ENCODE assay signal across 9 mouse cellular contexts in genomic region chrX:7658785-7659589, GRCm38 (mm10). TPM values are rescaled to one million over a fixed set of nuclear protein-coding genes. Genes with fewer than 3 reads are reported as not detected.
DNase-seq lines count a peak whose midpoint lies in the region; ATAC-seq and TF ChIP-seq lines count a peak whose summit lies in the region.
"Had no signal": no experiment of that assay in that cellular context is flagged by ENCODE, and none has a peak within 500 bp of the region (broad histone marks: within the 10 kb centered on the region; RNA-seq: fewer than 3 reads in every experiment).

No protein-coding gene starts in this region.

- H3K27me3 ChIP-seq in forebrain, embryonic 13.5 days, result no peaks in the 10 kb centered on the region
- H3K27me3 ChIP-seq in forebrain, embryonic 16.5 days (replicated peaks; ENCODE audit: control insufficient read depth, insufficient read depth, low read length), result no peaks in the 10 kb centered on the region
- H3K27me3 ChIP-seq in hindbrain, embryonic 13.5 days, result no peaks in the 10 kb centered on the region
- no peaks in the 10 kb centered on the region for H3K27me3 ChIP-seq in limb, embryonic 14.5 days (ENCODE audit: control insufficient read depth, insufficient read depth, low read length)

- H3K9ac ChIP-seq in forebrain, embryonic 13.5 days, result no peak overlapping the region
- H3K9ac ChIP-seq in forebrain, embryonic 16.5 days (replicated peaks; ENCODE audit: low read depth, low read length), result no peak overlapping the region
- no peak overlapping the region for H3K9ac ChIP-seq in hindbrain, embryonic 13.5 days
- H3K9ac ChIP-seq in limb, embryonic 14.5 days (ENCODE audit: low read depth, low read length, severe bottlenecking), result no peak overlapping the region

- WGBS in forebrain, embryonic 13.5 days, result 55% methylated on average over 11 of the region's 11 CpGs
- WGBS in forebrain, embryonic 16.5 days, result 59% methylated on average over 11 of the region's 11 CpGs
- 54% methylated on average over 11 of the region's 11 CpGs for whole genome bisulfite sequencing in hindbrain, embryonic 13.5 days
- WGBS in limb, embryonic 14.5 days, result 43% methylated on average over 11 of the region's 11 CpGs

- TF ChIP-seq POLR2A in limb, embryonic 14.5 days (IDR thresholded peaks at IDR 0.05; ENCODE audit: borderline replicate concordance, extremely low read depth, insufficient read depth, insufficient read length), result no peak

- no peaks in the 10 kb centered on the region for H3K9me3 ChIP-seq in forebrain, embryonic 13.5 days (replicated peaks)
- H3K9me3 ChIP-seq in forebrain, embryonic 16.5 days (ENCODE audit: control insufficient read depth, low read length), result no peaks in the 10 kb centered on the region
- no peaks in the 10 kb centered on the region for H3K9me3 ChIP-seq in hindbrain, embryonic 13.5 days
- H3K9me3 ChIP-seq in limb, embryonic 14.5 days (ENCODE audit: control insufficient read depth, low read length), result no peaks in the 10 kb centered on the region
- H3K9me3 ChIP-seq: megakaryocyte, embryonic 14.5 days had no signal

- H3K36me3 ChIP-seq in forebrain, embryonic 13.5 days (ENCODE audit: poor library complexity, severe bottlenecking), result no peaks in the 10 kb centered on the region
- no peaks in the 10 kb centered on the region for H3K36me3 ChIP-seq in forebrain, embryonic 16.5 days (ENCODE audit: control insufficient read depth, insufficient read depth)
- no peaks in the 10 kb centered on the region for H3K36me3 ChIP-seq in hindbrain, embryonic 13.5 days
- H3K36me3 ChIP-seq in limb, embryonic 14.5 days (ENCODE audit: control insufficient read depth, insufficient read depth, low read length), result 0 out of 2 replicates have a peak, but pooled peaks cover 3% of the 10 kb centered on the region

- ATAC-seq in forebrain, embryonic 13.5 days, result 0 out of 2 replicates have a peak, but pooled peaks have one; percentile 16
- ATAC-seq in forebrain, embryonic 16.5 days, result no peak
- ATAC-seq in hindbrain, embryonic 13.5 days (ENCODE audit: low FRiP score), result 0 out of 2 replicates have a peak, but pooled peaks have one; percentile 21
- ATAC-seq in limb, embryonic 14.5 days (ENCODE audit: low FRiP score, low read depth), result 0 out of 2 replicates have a peak, but pooled peaks have one; percentile 12

- H3K27ac ChIP-seq in forebrain, embryonic 13.5 days, result no peak overlapping the region
- no peak overlapping the region for H3K27ac ChIP-seq in forebrain, embryonic 16.5 days (ENCODE audit: low read length)
- H3K27ac ChIP-seq in brown adipose tissue, adult 24 weeks (replicated peaks; ENCODE audit: low read depth, low read length), result peak overlapping the region; percentile 98
- no peak overlapping the region for H3K27ac ChIP-seq in hindbrain, embryonic 13.5 days
- H3K27ac ChIP-seq in limb, embryonic 14.5 days (replicated peaks; ENCODE audit: low read depth, low read length), result no peak overlapping the region

- H3K4me2 ChIP-seq in forebrain, embryonic 13.5 days, result peak overlapping the region; percentile 53; the same call in 1 of the 2 replicates
- no peak overlapping the region for H3K4me2 ChIP-seq in forebrain, embryonic 16.5 days (ENCODE audit: low read length)
- H3K4me2 ChIP-seq in hindbrain, embryonic 13.5 days, result 0 out of 2 replicates have a peak overlapping the region, but pooled peaks have one; percentile 47
- H3K4me2 ChIP-seq in limb, embryonic 14.5 days (replicated peaks; ENCODE audit: low read depth, low read length, severe bottlenecking), result peak overlapping the region; percentile 46; the same call in 1 of the 2 replicates

- 0 out of 2 replicates have a peak, but pooled peaks cover 10% of the 10 kb centered on the region for H3K4me1 ChIP-seq in forebrain, embryonic 13.5 days
- no peaks in the 10 kb centered on the region for H3K4me1 ChIP-seq in forebrain, embryonic 16.5 days (replicated peaks; ENCODE audit: control insufficient read depth, insufficient read depth, low read length)
- peaks cover 4% of the 10 kb centered on the region; the same call in 1 of the 2 replicates for H3K4me1 ChIP-seq in brown adipose tissue, adult 24 weeks (ENCODE audit: control insufficient read depth, insufficient read depth, insufficient read length, low read length)
- no peaks in the 10 kb centered on the region for H3K4me1 ChIP-seq in hindbrain, embryonic 13.5 days (replicated peaks)
- no peaks in the 10 kb centered on the region for H3K4me1 ChIP-seq in limb, embryonic 14.5 days (ENCODE audit: control insufficient read depth, insufficient read depth, low read length)

- H3K4me3 ChIP-seq in forebrain, embryonic 13.5 days, result no peak overlapping the region
- no peak overlapping the region for H3K4me3 ChIP-seq in forebrain, embryonic 16.5 days (replicated peaks; ENCODE audit: low read length)
- H3K4me3 ChIP-seq in brown adipose tissue, adult 24 weeks (ENCODE audit: insufficient read depth, low read depth, low read length), result peak overlapping the region; percentile 82
- no peak overlapping the region for H3K4me3 ChIP-seq in hindbrain, embryonic 13.5 days
- peak overlapping the region; percentile 44 for H3K4me3 ChIP-seq in limb, embryonic 14.5 days (replicated peaks; ENCODE audit: low read length)

- DNase-seq in limb, embryonic 14.5 days (ENCODE audit: low spot score), result no peak
- DNase-seq in left cerebral cortex, postnatal 14 days (ENCODE audit: low spot score in 2 of 2), result no peak
- no peak for DNase-seq in layer of hippocampus, adult 9-10 months (ENCODE audit: low spot score)
- DNase-seq in cerebellum, postnatal 36 days, result no peak

- intact Hi-C loops in left cerebral cortex, postnatal 14 days (cut with DNase I), result no loop called here

RNA-seq across cellular contexts. Expression of gene Prickle3, which starts 1.9 kb away (rescaled TPM):
- polyA plus RNA-seq in forebrain, embryonic 13.5 days (2015; fragmentation: Nextera tagmentation; extraction: Ambion mirVana), result 1.3 and 2.3 TPM in 2 replicates
- polyA plus RNA-seq in forebrain, embryonic 16.5 days (2015; fragmentation: Nextera tagmentation; extraction: Ambion mirVana), result 1.5 and 1.6 TPM in 2 replicates
- polyA plus RNA-seq in brown adipose tissue, adult 24 weeks (2012; ENCODE audit: insufficient read depth, insufficient read length, missing spikeins), result 6.3 and 8.3 TPM in 2 replicates
- 1.4 and 1.8 TPM in 2 replicates for polyA plus RNA-seq in hindbrain, embryonic 13.5 days (2015; fragmentation: Nextera tagmentation; extraction: Ambion mirVana)
- 23.4 and 27.5 TPM in 2 replicates for polyA plus RNA-seq in limb, embryonic 14.5 days (2012; rRNA removed)
- 9.5 and 13.8 TPM in 2 replicates for polyA plus RNA-seq in limb, embryonic 14.5 days (2014; fragmentation: Nextera tagmentation; extraction: Ambion mirVana)
- 1 to 10 TPM; 1.3 to 1.8 TPM for total RNA-seq in left cerebral cortex, postnatal 14 days (2021)

RNA-seq across cellular contexts. Expression of gene Plp2, which starts 12.2 kb away (rescaled TPM):
- 45.7 and 50.5 TPM in 2 replicates for polyA plus RNA-seq in forebrain, embryonic 13.5 days (2015; fragmentation: Nextera tagmentation; extraction: Ambion mirVana)
- polyA plus RNA-seq in forebrain, embryonic 16.5 days (2015; fragmentation: Nextera tagmentation; extraction: Ambion mirVana), result 35.1 and 41.7 TPM in 2 replicates
- polyA plus RNA-seq in brown adipose tissue, adult 24 weeks (2012; ENCODE audit: insufficient read depth, insufficient read length, missing spikeins), result 27.0 and 31.6 TPM in 2 replicates
- 23.8 and 25.1 TPM in 2 replicates for polyA plus RNA-seq in hindbrain, embryonic 13.5 days (2015; fragmentation: Nextera tagmentation; extraction: Ambion mirVana)
- 196 and 259 TPM in 2 replicates for polyA plus RNA-seq in limb, embryonic 14.5 days (2012; rRNA removed)
- polyA plus RNA-seq in limb, embryonic 14.5 days (2014; fragmentation: Nextera tagmentation; extraction: Ambion mirVana), result 190 and 201 TPM in 2 replicates
- 10 to 100 TPM in 1 of 2 experiments, 1 to 10 TPM in 1; 9.1 to 12.4 TPM for total RNA-seq in left cerebral cortex, postnatal 14 days (2021)

RNA-seq across cellular contexts. Expression of gene Syp, which starts 20.7 kb away (rescaled TPM):
- 62.0 and 66.7 TPM in 2 replicates for polyA plus RNA-seq in forebrain, embryonic 13.5 days (2015; fragmentation: Nextera tagmentation; extraction: Ambion mirVana)
- 120 and 161 TPM in 2 replicates for polyA plus RNA-seq in forebrain, embryonic 16.5 days (2015; fragmentation: Nextera tagmentation; extraction: Ambion mirVana)
- polyA plus RNA-seq in brown adipose tissue, adult 24 weeks (2012; ENCODE audit: insufficient read depth, insufficient read length, missing spikeins), result 13.0 and 15.6 TPM in 2 replicates
- polyA plus RNA-seq in hindbrain, embryonic 13.5 days (2015; fragmentation: Nextera tagmentation; extraction: Ambion mirVana), result 108 and 115 TPM in 2 replicates
- 2.0 and 2.1 TPM in 2 replicates for polyA plus RNA-seq in limb, embryonic 14.5 days (2012; rRNA removed)
- 0.51 and 0.72 TPM in 2 replicates for polyA plus RNA-seq in limb, embryonic 14.5 days (2014; fragmentation: Nextera tagmentation; extraction: Ambion mirVana)
- total RNA-seq in left cerebral cortex, postnatal 14 days (2021), result 1,000 to 10,000 TPM; 2,344 to 2,346 TPM

RNA-seq across cellular contexts. Expression of gene Magix, which starts 22.1 kb away (rescaled TPM):
- 0.06 and 0.09 TPM in 2 replicates for polyA plus RNA-seq in forebrain, embryonic 13.5 days (2015; fragmentation: Nextera tagmentation; extraction: Ambion mirVana)
- 0.19 and 0.61 TPM in 2 replicates for polyA plus RNA-seq in forebrain, embryonic 16.5 days (2015; fragmentation: Nextera tagmentation; extraction: Ambion mirVana)
- 2.9 and 3.4 TPM in 2 replicates for polyA plus RNA-seq in brown adipose tissue, adult 24 weeks (2012; ENCODE audit: insufficient read depth, insufficient read length, missing spikeins)
- polyA plus RNA-seq in hindbrain, embryonic 13.5 days (2015; fragmentation: Nextera tagmentation; extraction: Ambion mirVana), result 0.09 TPM in 1 of 2 replicates, not detected in the other
- 0.38 and 0.55 TPM in 2 replicates for polyA plus RNA-seq in limb, embryonic 14.5 days (2012; rRNA removed)
- polyA plus RNA-seq in limb, embryonic 14.5 days (2014; fragmentation: Nextera tagmentation; extraction: Ambion mirVana), result 0.73 and 0.87 TPM in 2 replicates
- total RNA-seq in left cerebral cortex, postnatal 14 days (2021), result under 1 TPM; 0.11 to 0.15 TPM

RNA-seq across cellular contexts. Expression of gene Gpkow, which starts 37.9 kb away (rescaled TPM):
- polyA plus RNA-seq in forebrain, embryonic 13.5 days (2015; fragmentation: Nextera tagmentation; extraction: Ambion mirVana), result 44.1 and 47.7 TPM in 2 replicates
- polyA plus RNA-seq in forebrain, embryonic 16.5 days (2015; fragmentation: Nextera tagmentation; extraction: Ambion mirVana), result 53.2 and 53.5 TPM in 2 replicates
- polyA plus RNA-seq in brown adipose tissue, adult 24 weeks (2012; ENCODE audit: insufficient read depth, insufficient read length, missing spikeins), result 17.4 and 24.4 TPM in 2 replicates
- 43.0 and 46.3 TPM in 2 replicates for polyA plus RNA-seq in hindbrain, embryonic 13.5 days (2015; fragmentation: Nextera tagmentation; extraction: Ambion mirVana)
- polyA plus RNA-seq in limb, embryonic 14.5 days (2012; rRNA removed), result 20.5 and 28.9 TPM in 2 replicates
- polyA plus RNA-seq in limb, embryonic 14.5 days (2014; fragmentation: Nextera tagmentation; extraction: Ambion mirVana), result 37.8 and 43.9 TPM in 2 replicates
- 10 to 100 TPM; 33.7 to 34.6 TPM for total RNA-seq in left cerebral cortex, postnatal 14 days (2021)

Comparison
In these comparisons a context has a peak if more than half of its experiments do, and no peak if none do; other contexts are left out.
1. H3K4me3 ChIP-seq: peak in brown adipose tissue, adult 24 weeks (single experiment) and limb, embryonic 14.5 days (single experiment); none in forebrain, embryonic 13.5 days (single experiment), forebrain, embryonic 16.5 days (single experiment) and hindbrain, embryonic 13.5 days (single experiment).